Mouse (Mus musculus) right cerebral cortex, adult 2 months (tissue): Measurements from ENCODE around the gene Nsun2.

Source experiments
- DNase-seq, 2 experiments: peaks; one replicate each; pipeline ENCODE4 v3.0.0; 2021 to 2022; ENCODE audit warnings: low spot score in 2 of 2

The Nsun2 gene

GRCm38 (mm10) chr13:69524158-69524530 is 9.4 kb upstream of the Nsun2 start:
- no peak for DNase-seq

- no peak for DNase-seq
These were observed 7.7 kb upstream of the Nsun2 start for GRCm38 (mm10) chr13:69525867-69526266.

- no peak for DNase-seq
These were observed 5.0 kb upstream of the Nsun2 start for GRCm38 (mm10) chr13:69528531-69528930.

- no peak for DNase-seq
These were observed 3.4 kb upstream of the Nsun2 start for GRCm38 (mm10) chr13:69530156-69530555.

GRCm38 (mm10) chr13:69530951-69531350 is 2.6 kb upstream of the Nsun2 start:
- DNase-seq, result no peak

GRCm38 (mm10) chr13:69531431-69531830 is 2.1 kb upstream of the Nsun2 start:
- DNase-seq, result no peak

GRCm38 (mm10) chr13:69532101-69532892 is 1.2 kb upstream of the Nsun2 start:
- DNase-seq, result no peak

- DNase-seq, result no peak
These were observed 597 bp upstream of the Nsun2 start for GRCm38 (mm10) chr13:69532893-69533404.

- DNase-seq, result no peak
These were observed 748 bp downstream of the Nsun2 start, which contains the start of gene Tent4a for GRCm38 (mm10) chr13:69534334-69534653. TSS of gene Tent4a (minus strand) at chr13:69534617.

GRCm38 (mm10) chr13:69534654-69535551 is 1.4 kb downstream of the Nsun2 start:
- DNase-seq, result peak; percentile 94 to 98

- no peak for DNase-seq
These were observed 2.5 kb downstream of the Nsun2 start for GRCm38 (mm10) chr13:69536021-69536420.

GRCm38 (mm10) chr13:69537366-69537765 is 3.8 kb downstream of the Nsun2 start:
- no peak for DNase-seq

- DNase-seq, result no peak
These were observed 4.8 kb downstream of the Nsun2 start for GRCm38 (mm10) chr13:69538327-69538726.

- no peak for DNase-seq
These were observed 7.7 kb downstream of the Nsun2 start for GRCm38 (mm10) chr13:69541209-69541608.

- peak; percentile 61 to 64 for DNase-seq
These were observed 8.2 kb downstream of the Nsun2 start for GRCm38 (mm10) chr13:69541776-69542175.

GRCm38 (mm10) chr13:69542571-69543352 is 9.2 kb downstream of the Nsun2 start:
- no peak for DNase-seq

GRCm38 (mm10) chr13:69543595-69543994 is 10.0 kb downstream of the Nsun2 start:
- no peak for DNase-seq

GRCm38 (mm10) chr13:69545019-69545418 is 11.5 kb downstream of the Nsun2 start:
- no peak for DNase-seq

GRCm38 (mm10) chr13:69547488-69548180 is 14.1 kb downstream of the Nsun2 start:
- DNase-seq, result no peak

GRCm38 (mm10) chr13:69549980-69550379 is 16.4 kb downstream of the Nsun2 start:
- no peak for DNase-seq

- no peak for DNase-seq
These were observed 17.3 kb downstream of the Nsun2 start for GRCm38 (mm10) chr13:69550831-69551230.
